Mouse (Mus musculus): ENCODE results near the gene Rasa2. TPM values are rescaled to one million over a fixed set of nuclear protein-coding genes. Genes with fewer than 3 reads are reported as not detected.

Gene Rasa2
- polyA plus RNA-seq, 1 experiment from 2014 or later = 13.8 TPM

DNA sequence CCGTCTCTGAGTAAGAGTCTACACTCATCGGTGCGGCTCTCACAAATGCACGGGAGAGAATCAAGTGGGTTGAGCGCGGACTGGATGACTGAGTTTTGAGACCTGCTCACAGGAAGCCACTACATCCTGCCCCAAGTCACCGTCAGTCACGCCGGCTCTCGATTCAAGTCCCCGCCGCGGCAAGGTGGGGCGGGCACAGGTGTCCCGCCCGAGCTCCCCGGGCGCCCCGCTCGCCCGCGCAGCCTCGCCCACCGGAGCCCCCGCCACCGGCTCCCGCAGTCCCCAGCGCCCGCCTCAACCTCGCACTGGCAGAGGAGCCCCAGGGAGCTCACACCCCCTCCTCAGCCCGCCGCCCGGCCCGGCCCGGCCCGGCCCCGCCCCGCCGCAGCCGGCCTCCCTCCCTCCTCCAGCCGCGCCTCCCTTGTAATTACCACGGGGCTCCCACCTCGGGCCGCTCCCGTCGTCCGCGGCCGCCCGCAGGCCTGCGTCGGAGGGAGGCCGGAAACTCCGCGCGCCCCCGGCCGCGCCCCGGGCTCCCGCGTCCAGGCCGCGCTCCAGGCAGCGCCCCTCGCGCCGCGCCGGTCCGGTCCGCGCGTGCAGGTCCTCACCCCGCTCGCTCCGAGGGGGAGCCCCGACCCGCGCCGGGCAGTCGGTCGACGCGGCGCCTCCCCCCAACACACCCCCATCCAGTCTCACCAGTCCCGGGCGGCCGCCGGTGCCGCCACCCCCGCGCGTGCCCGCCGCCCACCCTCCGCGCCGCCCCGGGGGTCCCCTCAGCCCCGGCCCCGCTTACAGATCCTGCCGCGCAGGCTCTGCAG is 637 bp downstream of the Rasa2 start:
- peak; percentile 74 for DNase-seq (ENCODE audit: low spot score)
- under 1% methylated on average over 78 of the region's 105 CpGs for WGBS

DNA sequence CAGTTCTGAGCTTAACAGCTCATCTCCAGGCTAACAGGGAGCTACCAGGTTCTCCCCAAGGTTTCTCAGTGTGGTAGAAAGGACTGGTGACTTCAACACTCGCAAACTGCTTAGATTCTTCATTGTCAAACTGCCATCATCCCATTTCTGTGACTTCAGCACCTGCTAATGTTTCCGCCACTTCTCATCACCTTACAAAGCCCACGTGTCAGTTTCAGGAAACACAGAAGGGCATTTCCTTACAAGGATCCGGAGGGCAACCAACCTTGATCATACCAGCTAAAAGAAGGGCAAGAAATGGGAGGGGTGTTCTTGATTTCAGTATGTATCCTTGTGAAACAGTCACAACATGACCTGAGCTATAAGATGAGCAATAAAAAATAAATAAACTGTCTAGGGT is 2.3 kb downstream of the Rasa2 start:
- ATAC-seq (replicated peaks; ENCODE audit: low FRiP score, low read depth) (no peak), DNase-seq (ENCODE audit: low spot score) (no peak)
- Histone ChIP-seq H3K9ac (ENCODE audit: low read depth, low read length) (no peak overlapping the region), H3K4me1 (replicated peaks; ENCODE audit: insufficient read depth, low read length) (peaks cover 17% of the 10 kb centered on the region), H3K27ac (no peak overlapping the region), H3K4me2 (ENCODE audit: low read length) (no peak overlapping the region), H3K9me3 (replicated peaks; ENCODE audit: low read length) (no peaks in the 10 kb centered on the region), H3K27me3 (ENCODE audit: insufficient read depth, low read length) (no peaks in the 10 kb centered on the region), H3K4me3 (replicated peaks; ENCODE audit: low read depth, low read length) (no peak overlapping the region), H3K36me3 (ENCODE audit: insufficient read depth, low read length) (no peaks in the 10 kb centered on the region)
- no peak for TF ChIP-seq CTCF (IDR thresholded peaks at IDR 0.05; ENCODE audit: low read depth)
- WGBS = 55% methylated on average over 4 of the region's 4 CpGs

More for the DNA sequence above, 637 bp downstream of the Rasa2 start:
- Histone ChIP-seq H3K4me2 (ENCODE audit: low read length) (peak overlapping the region; percentile 91), H3K27ac (peak overlapping the region; percentile 99), H3K4me1 (replicated peaks; ENCODE audit: insufficient read depth, low read length) (peaks cover 17% of the 10 kb centered on the region), H3K36me3 (ENCODE audit: insufficient read depth, low read length) (no peaks in the 10 kb centered on the region), H3K9ac (ENCODE audit: low read depth, low read length) (peak overlapping the region; percentile 100), H3K9me3 (replicated peaks; ENCODE audit: low read length) (no peaks in the 10 kb centered on the region), H3K27me3 (ENCODE audit: insufficient read depth, low read length) (no peaks in the 10 kb centered on the region), H3K4me3 (replicated peaks; ENCODE audit: low read depth, low read length) (peak overlapping the region; percentile 97)
- no peak for TF ChIP-seq CTCF (IDR thresholded peaks at IDR 0.05; ENCODE audit: low read depth)
- ATAC-seq (replicated peaks; ENCODE audit: low FRiP score, low read depth) = peak; percentile 78

DNA sequence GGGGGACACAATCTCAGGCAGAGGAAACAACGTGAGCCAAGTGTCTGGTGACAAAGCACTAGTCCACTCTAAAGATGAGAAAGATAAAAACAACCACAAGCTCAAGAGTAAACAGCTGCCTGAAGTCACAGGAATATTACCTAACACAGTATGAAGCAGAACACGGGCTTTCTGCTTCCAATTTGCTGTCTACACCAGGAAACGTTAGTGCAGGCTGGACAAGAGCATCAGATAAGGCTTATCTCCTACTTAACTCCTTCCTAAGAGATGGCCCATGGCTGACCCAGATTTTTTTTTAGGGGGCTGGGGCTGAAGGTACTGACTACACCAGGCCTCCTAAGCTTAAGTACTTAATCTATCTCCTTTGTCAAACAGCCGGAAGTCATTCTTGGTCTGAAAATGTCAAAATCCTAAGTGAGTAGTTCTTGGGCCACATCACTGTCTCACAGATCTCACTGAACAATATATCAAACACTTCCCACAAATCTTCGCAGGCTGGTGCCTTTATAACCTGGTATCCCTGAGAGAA is 3.8 kb downstream of the Rasa2 start:
- Histone ChIP-seq H3K9me3 (replicated peaks; ENCODE audit: low read length) (no peaks in the 10 kb centered on the region), H3K4me2 (ENCODE audit: low read length) (no peak overlapping the region), H3K36me3 (ENCODE audit: insufficient read depth, low read length) (no peaks in the 10 kb centered on the region), H3K4me3 (replicated peaks; ENCODE audit: low read depth, low read length) (no peak overlapping the region), H3K9ac (ENCODE audit: low read depth, low read length) (no peak overlapping the region), H3K4me1 (replicated peaks; ENCODE audit: insufficient read depth, low read length) (peaks cover 17% of the 10 kb centered on the region), H3K27me3 (ENCODE audit: insufficient read depth, low read length) (no peaks in the 10 kb centered on the region), H3K27ac (no peak overlapping the region; the same call in 1 of the 2 replicates)
- DNase-seq (ENCODE audit: low spot score) (no peak), ATAC-seq (replicated peaks; ENCODE audit: low FRiP score, low read depth) (no peak)
- 35% methylated on average over 5 of the region's 5 CpGs for WGBS
- no peak for TF ChIP-seq CTCF (IDR thresholded peaks at IDR 0.05; ENCODE audit: low read depth)

DNA sequence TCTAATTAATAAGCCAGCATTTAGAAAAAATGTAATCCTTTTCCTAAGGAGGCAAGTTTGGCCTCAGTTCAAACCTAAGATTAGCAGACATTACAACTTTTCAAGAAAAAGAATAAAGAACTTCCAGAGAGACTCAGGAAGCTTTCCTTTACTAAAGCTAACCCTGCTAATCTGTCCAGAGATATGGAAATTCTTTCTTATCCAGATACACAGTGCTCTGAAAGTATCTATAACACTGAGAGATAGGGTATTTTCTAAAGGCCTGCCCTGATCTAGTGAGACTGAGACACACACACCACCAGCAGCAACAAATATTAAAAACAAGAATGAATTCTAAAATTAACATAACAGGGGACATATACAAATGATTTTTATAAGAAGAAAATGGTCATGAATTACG is 4.4 kb downstream of the Rasa2 start:
- 64% methylated on average over 1 of the region's 1 CpGs for WGBS
- DNase-seq (ENCODE audit: low spot score) (no peak), ATAC-seq (replicated peaks; ENCODE audit: low FRiP score, low read depth) (no peak)
- no peak for TF ChIP-seq CTCF (IDR thresholded peaks at IDR 0.05; ENCODE audit: low read depth)
- H3K4me3 ChIP-seq (replicated peaks; ENCODE audit: low read depth, low read length) = no peak overlapping the region
- no peak overlapping the region; the same call in 1 of the 2 replicates for H3K27ac ChIP-seq
- no peaks in the 10 kb centered on the region for H3K36me3 ChIP-seq (ENCODE audit: insufficient read depth, low read length)
- H3K27me3 ChIP-seq (ENCODE audit: insufficient read depth, low read length) = no peaks in the 10 kb centered on the region
- no peak overlapping the region for H3K9ac ChIP-seq (ENCODE audit: low read depth, low read length)
- H3K9me3 ChIP-seq (replicated peaks; ENCODE audit: low read length) = no peaks in the 10 kb centered on the region
- H3K4me2 ChIP-seq (ENCODE audit: low read length) = no peak overlapping the region
- H3K4me1 ChIP-seq (replicated peaks; ENCODE audit: insufficient read depth, low read length) = peaks cover 13% of the 10 kb centered on the region

DNA sequence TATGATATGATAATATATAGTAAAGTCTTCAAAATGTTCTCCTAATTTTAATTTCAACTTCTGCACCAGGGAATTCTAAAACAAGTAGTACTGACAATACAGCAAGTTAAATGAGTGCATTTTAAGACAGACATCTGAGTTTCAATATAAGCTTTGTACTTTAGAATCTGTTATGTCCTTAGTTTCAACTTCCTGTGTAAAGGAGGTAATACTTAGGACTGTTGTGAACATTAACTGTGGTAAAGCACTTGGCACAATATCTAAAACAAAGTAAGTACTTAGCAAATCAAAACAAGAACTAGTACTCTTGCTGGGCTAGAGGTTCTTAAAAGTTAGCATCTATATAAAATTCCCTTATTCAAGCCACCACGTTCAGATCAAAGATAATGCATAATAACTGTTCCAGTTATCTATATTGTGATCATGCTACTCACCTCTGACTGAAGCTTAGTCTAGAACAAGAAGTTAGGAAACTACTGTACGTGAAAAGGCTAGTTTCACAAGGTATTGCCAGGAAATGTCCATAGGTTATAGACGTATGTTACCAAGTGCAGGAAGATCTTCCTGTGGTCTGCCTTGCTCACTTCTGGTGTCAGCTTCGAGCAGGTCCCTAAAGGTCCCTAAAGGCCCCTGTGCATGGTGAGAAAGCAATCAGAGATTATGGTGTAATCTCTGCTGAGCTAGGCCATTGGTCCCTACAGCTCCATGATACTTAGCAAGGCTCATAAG is 12.8 kb downstream of the Rasa2 start:
- no peak overlapping the region for H3K4me3 ChIP-seq (replicated peaks; ENCODE audit: low read depth, low read length)
- H3K4me1 ChIP-seq (replicated peaks; ENCODE audit: insufficient read depth, low read length) = no peaks in the 10 kb centered on the region
- no peaks in the 10 kb centered on the region for H3K9me3 ChIP-seq (replicated peaks; ENCODE audit: low read length)
- no peak overlapping the region for H3K4me2 ChIP-seq (ENCODE audit: low read length)
- no peaks in the 10 kb centered on the region for H3K36me3 ChIP-seq (ENCODE audit: insufficient read depth, low read length)
- ATAC-seq (replicated peaks; ENCODE audit: low FRiP score, low read depth) (no peak), DNase-seq (ENCODE audit: low spot score) (no peak)
- no peak overlapping the region for H3K27ac ChIP-seq
- no peak overlapping the region for H3K9ac ChIP-seq (ENCODE audit: low read depth, low read length)
- no peaks in the 10 kb centered on the region for H3K27me3 ChIP-seq (ENCODE audit: insufficient read depth, low read length)
- TF ChIP-seq CTCF (IDR thresholded peaks at IDR 0.05; ENCODE audit: low read depth) = no peak
- WGBS = 70% methylated on average over 4 of the region's 4 CpGs

DNA sequence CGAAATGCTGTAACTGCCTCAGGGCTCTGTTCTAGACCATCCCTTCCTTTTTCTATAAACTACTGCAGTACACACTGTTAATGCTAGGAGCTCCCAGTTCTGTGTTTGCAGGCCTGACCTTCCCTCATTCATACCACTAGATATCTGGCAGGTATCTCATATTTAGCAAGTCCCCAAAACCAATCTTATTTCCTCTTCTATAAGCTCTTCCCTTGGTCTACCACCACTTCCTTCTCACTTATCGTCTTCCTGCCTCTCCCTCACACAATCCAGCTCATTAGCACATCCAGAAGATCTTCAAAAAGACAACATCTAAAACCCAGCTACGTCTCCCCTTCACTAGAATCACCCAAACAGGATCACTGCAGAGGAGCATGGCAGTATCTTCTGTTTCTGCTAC is 19.1 kb downstream of the Rasa2 start:
- Histone ChIP-seq H3K27me3 (ENCODE audit: insufficient read depth, low read length) (no peaks in the 10 kb centered on the region), H3K9me3 (replicated peaks; ENCODE audit: low read length) (no peaks in the 10 kb centered on the region), H3K36me3 (ENCODE audit: insufficient read depth, low read length) (peaks cover 15% of the 10 kb centered on the region; the same call in 1 of the 2 replicates), H3K9ac (ENCODE audit: low read depth, low read length) (no peak overlapping the region), H3K4me1 (replicated peaks; ENCODE audit: insufficient read depth, low read length) (0 out of 2 replicates have a peak, but pooled peaks cover 2% of the 10 kb centered on the region), H3K4me2 (ENCODE audit: low read length) (no peak overlapping the region), H3K27ac (no peak overlapping the region), H3K4me3 (replicated peaks; ENCODE audit: low read depth, low read length) (no peak overlapping the region)
- TF ChIP-seq CTCF (IDR thresholded peaks at IDR 0.05; ENCODE audit: low read depth) = no peak
- no peak for ATAC-seq (replicated peaks; ENCODE audit: low FRiP score, low read depth)
- 80% methylated on average over 3 of the region's 3 CpGs for WGBS
- DNase-seq (ENCODE audit: low spot score) = no peak
